Mouse (Mus musculus): ENCODE measurements around the gene Dock6. TPM values are rescaled to one million over a fixed set of nuclear protein-coding genes. Genes with fewer than 3 reads are reported as not detected.
A peak's percentile ranks its signal among the peaks of the same experiment; 100 is the strongest.
"Not testable (repeated sequence)": the region's sequence is repeated elsewhere in the genome, so short reads cannot be mapped to it uniquely, and the experiment has no call there.

The Dock6 gene
- 5.0 and 5.3 TPM in 2 replicates for polyA plus RNA-seq (2015; fragmentation: Nextera tagmentation; extraction: Ambion mirVana)

DNA sequence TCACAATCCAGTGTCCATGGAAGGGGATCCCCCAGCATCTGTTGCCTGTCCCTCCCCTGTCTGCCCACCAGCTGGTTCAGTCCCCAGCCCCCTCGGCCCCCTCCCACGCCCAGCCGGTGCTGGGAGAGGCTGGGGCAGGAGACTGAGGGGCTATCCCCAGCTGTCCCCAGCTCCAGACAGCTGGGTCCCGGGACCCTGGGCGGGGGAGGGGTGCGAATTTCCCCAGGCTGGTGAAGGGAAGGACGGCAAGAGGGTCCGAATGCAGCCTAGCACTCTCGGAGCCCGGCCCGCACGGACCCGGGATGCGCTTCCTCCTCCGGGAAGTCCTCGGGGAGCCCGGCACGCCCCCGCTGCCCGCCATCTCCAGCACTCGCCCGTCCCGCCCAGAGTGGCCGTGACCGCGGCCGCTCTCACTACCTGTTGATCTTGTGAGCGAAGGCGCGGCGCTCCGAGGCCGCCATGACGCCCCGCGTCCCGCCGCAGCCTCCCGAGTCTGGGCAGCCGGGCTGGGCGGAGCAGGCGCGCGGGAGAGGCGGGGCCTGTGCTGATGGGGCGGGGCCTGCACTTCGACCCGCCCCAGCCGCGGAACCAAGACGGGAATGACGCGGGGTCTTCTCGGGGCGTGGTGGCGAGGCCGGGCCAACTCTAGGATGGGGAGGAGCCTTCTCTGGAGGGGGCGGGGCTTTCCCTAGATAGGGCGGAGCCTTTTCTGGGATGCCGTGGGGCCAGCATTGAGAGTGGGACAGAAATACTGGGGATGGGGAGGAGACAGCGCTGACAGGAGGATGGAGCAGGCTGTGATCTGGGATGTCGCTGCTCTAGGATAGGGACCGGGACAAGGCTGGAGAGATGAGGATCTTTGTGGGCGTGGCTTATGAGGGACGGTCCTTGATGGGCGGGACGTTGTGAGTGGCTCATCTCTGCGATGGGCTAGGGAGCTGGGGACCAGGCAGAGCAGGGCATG is at the start of gene Dock6:
TSS of gene Dock6 (minus strand) at position 508 of the 964 bp plus-strand sequence.
- H3K4me3 ChIP-seq (ENCODE audit: low read depth, low read length): peak within 1 kb of the TSS; percentile 67
- H3K27me3 ChIP-seq (ENCODE audit: control insufficient read depth, insufficient read depth, low read depth, low read length): no peaks in the 10 kb centered on the region
- H3K9ac ChIP-seq (ENCODE audit: low read depth, low read length): peak within 1 kb of the TSS; percentile 66
- no peaks in the 10 kb centered on the region for H3K36me3 ChIP-seq (ENCODE audit: control insufficient read depth, insufficient read depth)
- ATAC-seq (ENCODE audit: low read depth): peak; percentile 86
- no peaks in the 10 kb centered on the region for H3K9me3 ChIP-seq (replicated peaks; ENCODE audit: control insufficient read depth, low read length)
- peaks cover 9% of the 10 kb centered on the region for H3K4me1 ChIP-seq (ENCODE audit: control insufficient read depth, low read depth, low read length)
- peak within 1 kb of the TSS; percentile 73 for H3K4me2 ChIP-seq (ENCODE audit: low read depth, low read length)
- 2% methylated on average over 59 of the region's 68 CpGs for WGBS (ENCODE audit: insufficient replicate concordance)
- no peak within 1 kb of the TSS for H3K27ac ChIP-seq (ENCODE audit: low read length)

DNA sequence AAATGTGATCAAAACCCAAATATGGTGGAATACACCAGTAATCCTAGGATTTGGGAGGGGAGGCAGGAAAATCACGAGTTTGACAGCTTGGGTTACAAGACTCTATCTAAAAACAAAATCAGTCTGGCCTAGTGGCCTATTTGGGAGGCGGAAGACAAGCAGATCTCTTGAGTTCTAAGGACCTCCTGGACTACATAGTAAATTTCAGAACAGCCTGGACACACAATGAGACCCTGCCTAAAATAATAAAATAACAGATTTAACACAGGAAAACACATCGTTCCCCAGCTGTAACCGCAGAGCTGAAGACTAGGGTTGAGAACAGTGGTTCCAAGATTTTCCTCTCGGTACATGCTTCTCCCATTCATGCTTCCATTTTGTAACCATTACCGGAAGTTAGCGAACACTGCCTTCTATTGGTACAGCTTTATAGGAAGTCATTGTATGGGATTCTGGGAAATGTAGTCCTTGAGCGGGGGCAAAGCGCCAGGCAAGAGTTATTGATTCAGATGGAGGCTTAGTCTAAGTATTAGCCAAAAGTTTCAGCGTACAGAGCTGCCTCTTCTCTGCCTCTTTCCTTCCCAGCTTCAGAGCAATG is 48.9 kb upstream of the Dock6 start:
- no peaks in the 10 kb centered on the region for H3K27me3 ChIP-seq (ENCODE audit: control insufficient read depth, insufficient read depth, low read depth, low read length)
- H3K4me2 ChIP-seq (ENCODE audit: low read depth, low read length): peak overlapping the region; percentile 38
- H3K4me1 ChIP-seq (ENCODE audit: control insufficient read depth, low read depth, low read length): no peaks in the 10 kb centered on the region
- no peak overlapping the region for H3K27ac ChIP-seq (ENCODE audit: low read length)
- peak; percentile 56; the same call in 1 of the 2 replicates for ATAC-seq (ENCODE audit: low read depth)
- no peaks in the 10 kb centered on the region for H3K9me3 ChIP-seq (replicated peaks; ENCODE audit: control insufficient read depth, low read length)
- no peaks in the 10 kb centered on the region for H3K36me3 ChIP-seq (ENCODE audit: control insufficient read depth, insufficient read depth)
- H3K9ac ChIP-seq (ENCODE audit: low read depth, low read length): no peak overlapping the region; the same call in 1 of the 2 replicates
- 10% methylated on average over 10 of the region's 10 CpGs for WGBS (ENCODE audit: insufficient replicate concordance)
- H3K4me3 ChIP-seq (ENCODE audit: low read depth, low read length): peak overlapping the region; percentile 35

DNA sequence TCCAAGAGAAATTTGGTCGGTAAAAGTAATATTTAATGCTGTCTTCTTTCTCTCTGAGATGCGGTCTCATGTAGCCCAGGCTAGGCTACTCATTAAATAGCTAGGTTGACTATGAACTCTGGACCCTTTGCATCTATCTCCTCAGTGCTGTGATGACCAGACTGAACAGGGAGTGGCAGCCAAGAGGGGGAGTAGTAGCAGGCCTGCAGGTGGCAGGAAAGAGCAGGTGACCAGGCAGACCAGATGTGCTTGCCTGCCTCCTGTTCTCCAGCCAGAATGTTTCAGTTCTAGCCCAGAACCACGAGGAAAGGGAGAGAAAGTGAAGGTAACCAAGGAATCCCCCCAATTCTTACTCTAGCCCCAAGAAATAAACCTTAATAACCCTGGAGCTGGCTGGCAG is 36.8 kb upstream of the Dock6 start:
- Histone ChIP-seq H3K4me2 (ENCODE audit: low read depth, low read length) (no peak overlapping the region), H3K4me1 (ENCODE audit: control insufficient read depth, low read depth, low read length) (no peaks in the 10 kb centered on the region), H3K4me3 (ENCODE audit: low read depth, low read length) (no peak overlapping the region), H3K9ac (ENCODE audit: low read depth, low read length) (no peak overlapping the region), H3K27ac (ENCODE audit: low read length) (no peak overlapping the region), H3K36me3 (ENCODE audit: control insufficient read depth, insufficient read depth) (no peaks in the 10 kb centered on the region), H3K27me3 (ENCODE audit: control insufficient read depth, insufficient read depth, low read depth, low read length) (no peaks in the 10 kb centered on the region), H3K9me3 (replicated peaks; ENCODE audit: control insufficient read depth, low read length) (no peaks in the 10 kb centered on the region)
- ATAC-seq (ENCODE audit: low read depth): no peak
- 40% methylated on average over 3 of the region's 3 CpGs for WGBS (ENCODE audit: insufficient replicate concordance)

DNA sequence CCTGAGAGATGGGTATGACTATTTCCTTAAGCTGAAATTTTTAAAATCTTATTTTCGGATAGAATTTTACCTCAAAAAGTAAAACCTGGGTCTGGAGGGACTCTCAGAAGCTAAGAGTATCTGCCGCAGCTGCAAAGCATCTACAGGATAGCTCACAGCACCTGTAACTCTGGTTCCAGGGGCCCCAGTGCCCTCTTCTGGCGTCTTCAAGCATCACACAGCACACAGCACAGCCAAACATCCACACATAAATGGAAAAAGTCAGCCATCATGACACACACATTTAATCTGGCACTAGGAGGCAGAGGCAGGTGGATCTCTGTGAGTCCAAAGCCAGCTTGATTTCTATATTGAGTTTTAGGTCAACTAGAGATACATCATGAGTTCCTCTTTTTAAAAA is 24.2 kb upstream of the Dock6 start:
- WGBS (ENCODE audit: insufficient replicate concordance): 45% methylated on average over 3 of the region's 3 CpGs
- H3K4me2 ChIP-seq (ENCODE audit: low read depth, low read length): no peak overlapping the region
- H3K9ac ChIP-seq (ENCODE audit: low read depth, low read length): no peak overlapping the region
- H3K4me1 ChIP-seq (ENCODE audit: control insufficient read depth, low read depth, low read length): no peaks in the 10 kb centered on the region
- H3K27ac ChIP-seq (ENCODE audit: low read length): no peak overlapping the region
- H3K36me3 ChIP-seq (ENCODE audit: control insufficient read depth, insufficient read depth): no peaks in the 10 kb centered on the region
- no peaks in the 10 kb centered on the region for H3K9me3 ChIP-seq (replicated peaks; ENCODE audit: control insufficient read depth, low read length)
- no peak overlapping the region for H3K4me3 ChIP-seq (ENCODE audit: low read depth, low read length)
- H3K27me3 ChIP-seq (ENCODE audit: control insufficient read depth, insufficient read depth, low read depth, low read length): no peaks in the 10 kb centered on the region
- ATAC-seq (ENCODE audit: low read depth): no peak

DNA sequence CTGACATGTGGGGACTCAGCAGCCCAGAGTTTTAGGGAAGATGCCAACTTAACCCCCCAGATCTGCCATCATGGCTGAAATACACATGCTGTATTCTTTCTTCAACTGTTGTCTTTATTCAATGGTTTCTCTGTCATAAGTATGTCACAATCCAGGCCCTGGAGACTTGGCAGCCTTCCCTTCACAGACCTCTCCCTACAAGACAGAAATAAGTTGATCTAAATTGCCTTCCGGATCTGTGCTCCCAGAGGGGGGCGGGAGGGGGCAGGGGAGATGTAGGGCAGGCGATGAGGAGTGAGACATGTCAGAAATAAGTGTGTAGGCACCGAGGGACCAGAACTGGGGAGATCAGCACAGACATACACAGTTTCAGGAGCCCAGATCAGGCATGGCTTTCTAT is 19.8 kb upstream of the Dock6 start:
- WGBS (ENCODE audit: insufficient replicate concordance): 44% methylated on average over 4 of the region's 4 CpGs
- no peak overlapping the region for H3K4me3 ChIP-seq (ENCODE audit: low read depth, low read length)

DNA sequence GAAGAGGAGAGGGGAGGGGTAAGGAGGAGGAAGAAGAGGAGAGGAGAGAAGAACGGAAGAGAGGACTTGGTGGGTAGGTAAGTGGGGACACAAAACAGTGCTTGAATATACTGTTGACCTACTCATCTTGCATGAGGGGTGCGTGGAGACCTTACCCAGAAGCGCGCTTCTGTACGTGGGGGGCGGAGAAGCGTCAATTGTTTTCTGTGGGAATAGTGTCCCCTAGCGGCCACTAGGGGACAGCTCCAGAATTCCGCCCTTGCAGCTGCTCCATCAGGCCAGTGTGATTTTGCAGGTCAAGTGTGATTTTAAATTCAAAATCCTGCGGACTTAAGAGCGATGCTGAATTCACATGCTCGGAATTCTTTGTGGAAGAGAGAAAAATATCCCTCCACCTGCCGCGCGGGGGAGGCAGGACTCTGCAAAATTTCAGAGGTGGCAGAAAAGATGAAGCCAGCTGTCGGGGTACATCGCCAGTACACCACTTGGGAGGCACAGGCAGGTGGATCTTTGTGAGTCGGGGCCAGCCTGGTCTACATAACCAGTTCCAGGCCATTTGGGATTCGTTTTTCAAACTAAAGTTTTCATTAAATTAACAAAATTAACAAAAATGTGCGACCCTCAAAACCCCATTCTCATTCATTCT is 18.6 kb upstream of the Dock6 start:
- no peaks in the 10 kb centered on the region; the same call in 1 of the 2 replicates for H3K27me3 ChIP-seq (ENCODE audit: control insufficient read depth, insufficient read depth, low read depth, low read length)
- no peak overlapping the region for H3K9ac ChIP-seq (ENCODE audit: low read depth, low read length)
- H3K4me1 ChIP-seq (ENCODE audit: control insufficient read depth, low read depth, low read length): no peaks in the 10 kb centered on the region
- ATAC-seq (ENCODE audit: low read depth): no peak
- H3K4me3 ChIP-seq (ENCODE audit: low read depth, low read length): no peak overlapping the region
- WGBS (ENCODE audit: insufficient replicate concordance): 12% methylated on average over 20 of the region's 20 CpGs
- H3K4me2 ChIP-seq (ENCODE audit: low read depth, low read length): no peak overlapping the region
- H3K9me3 ChIP-seq (replicated peaks; ENCODE audit: control insufficient read depth, low read length): no peaks in the 10 kb centered on the region
- no peak overlapping the region for H3K27ac ChIP-seq (ENCODE audit: low read length)
- no peaks in the 10 kb centered on the region for H3K36me3 ChIP-seq (ENCODE audit: control insufficient read depth, insufficient read depth)

More for the DNA sequence above, 19.8 kb upstream of the Dock6 start:
- Histone ChIP-seq H3K9ac (ENCODE audit: low read depth, low read length) (no peak overlapping the region), H3K27ac (ENCODE audit: low read length) (no peak overlapping the region), H3K4me1 (ENCODE audit: control insufficient read depth, low read depth, low read length) (no peaks in the 10 kb centered on the region), H3K9me3 (replicated peaks; ENCODE audit: control insufficient read depth, low read length) (no peaks in the 10 kb centered on the region), H3K36me3 (ENCODE audit: control insufficient read depth, insufficient read depth) (no peaks in the 10 kb centered on the region), H3K4me2 (ENCODE audit: low read depth, low read length) (no peak overlapping the region), H3K27me3 (ENCODE audit: control insufficient read depth, insufficient read depth, low read depth, low read length) (no peaks in the 10 kb centered on the region; the same call in 1 of the 2 replicates)
- ATAC-seq (ENCODE audit: low read depth): no peak

DNA sequence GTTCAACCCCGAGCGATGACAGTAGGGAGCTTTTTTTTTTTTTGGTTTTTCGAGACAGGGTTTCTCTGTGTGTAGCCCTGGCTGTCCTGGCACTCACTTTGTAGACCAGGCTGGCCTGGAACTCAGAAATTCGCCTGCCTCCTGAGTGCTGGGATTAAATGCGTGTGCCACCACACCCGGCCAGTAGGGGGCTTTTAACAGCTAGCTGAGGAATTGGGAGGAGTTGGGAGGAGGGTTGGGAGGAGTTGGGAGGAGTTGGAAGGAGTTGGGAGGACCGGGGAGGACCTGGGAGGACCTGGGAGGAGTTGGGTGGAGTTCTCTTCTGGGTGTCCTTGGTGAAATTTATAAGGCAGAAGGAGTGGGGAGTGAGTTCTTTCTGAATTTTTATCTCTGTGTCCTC is 16.9 kb upstream of the Dock6 start:
- not testable (repeated sequence) for H3K27ac ChIP-seq (ENCODE audit: low read length); H3K4me1 ChIP-seq (ENCODE audit: control insufficient read depth, low read depth, low read length)

DNA sequence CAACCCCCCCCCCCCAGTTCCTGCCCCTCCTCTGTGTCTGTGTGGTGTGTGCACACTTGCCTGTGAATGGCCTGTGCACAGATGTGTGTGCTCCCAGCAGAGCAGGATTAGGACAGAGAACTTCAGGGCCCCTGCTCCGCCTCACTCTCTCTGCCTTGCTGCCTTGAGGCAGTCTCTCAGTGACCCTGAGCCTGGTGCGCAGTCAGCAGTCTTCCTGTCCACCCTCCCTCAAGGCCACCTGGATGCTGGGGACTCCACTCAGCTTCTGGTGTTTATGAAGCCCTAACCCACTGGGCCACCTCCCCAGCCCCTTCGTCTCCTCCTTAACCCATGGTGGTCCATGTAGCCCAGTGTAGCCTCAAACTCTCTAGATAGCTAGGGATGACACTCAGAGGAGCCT is 15.3 kb upstream of the Dock6 start:
- H3K36me3 ChIP-seq (ENCODE audit: control insufficient read depth, insufficient read depth): no peaks in the 10 kb centered on the region
- no peak overlapping the region for H3K9ac ChIP-seq (ENCODE audit: low read depth, low read length)
- no peak overlapping the region for H3K4me3 ChIP-seq (ENCODE audit: low read depth, low read length)
- ATAC-seq (ENCODE audit: low read depth): no peak
- H3K9me3 ChIP-seq (replicated peaks; ENCODE audit: control insufficient read depth, low read length): no peaks in the 10 kb centered on the region
- 59% methylated on average over 3 of the region's 3 CpGs for WGBS (ENCODE audit: insufficient replicate concordance)
- H3K4me1 ChIP-seq (ENCODE audit: control insufficient read depth, low read depth, low read length): no peaks in the 10 kb centered on the region; the same call in 1 of the 2 replicates
- no peaks in the 10 kb centered on the region; the same call in 1 of the 2 replicates for H3K27me3 ChIP-seq (ENCODE audit: control insufficient read depth, insufficient read depth, low read depth, low read length)
- H3K27ac ChIP-seq (ENCODE audit: low read length): no peak overlapping the region
- H3K4me2 ChIP-seq (ENCODE audit: low read depth, low read length): no peak overlapping the region

More for the DNA sequence above, 16.9 kb upstream of the Dock6 start:
- ATAC-seq (ENCODE audit: low read depth); H3K9me3 ChIP-seq (replicated peaks; ENCODE audit: control insufficient read depth, low read length); H3K4me3 ChIP-seq (ENCODE audit: low read depth, low read length); H3K36me3 ChIP-seq (ENCODE audit: control insufficient read depth, insufficient read depth); H3K27me3 ChIP-seq (ENCODE audit: control insufficient read depth, insufficient read depth, low read depth, low read length); H3K4me2 ChIP-seq (ENCODE audit: low read depth, low read length); H3K9ac ChIP-seq (ENCODE audit: low read depth, low read length): not testable (repeated sequence)
- WGBS (ENCODE audit: insufficient replicate concordance): 48% methylated on average over 7 of the region's 7 CpGs

Measured in liver, embryonic 16.5 days (tissue).